Comparison of ENCODE assay signal across 8 mouse cellular contexts in genomic region chr7:19179173-19179572, GRCm38 (mm10). TPM values are rescaled to one million over a fixed set of nuclear protein-coding genes. Genes with fewer than 3 reads are reported as not detected.
DNase-seq lines count a peak whose midpoint lies in the region; ATAC-seq lines count a peak whose summit lies in the region.

No protein-coding gene starts in this region.

- no peak overlapping the region for H3K27ac ChIP-seq in forebrain, embryonic 11.5 days (ENCODE audit: low read depth, low read length)
- no peak overlapping the region for H3K27ac ChIP-seq in lung, embryonic 15.5 days
- H3K27ac ChIP-seq in neural tube, embryonic 15.5 days (replicated peaks): no peak overlapping the region

- peak overlapping the region; percentile 50 for H3K4me2 ChIP-seq in forebrain, embryonic 11.5 days (ENCODE audit: low read depth, low read length, severe bottlenecking)
- H3K4me2 ChIP-seq in lung, embryonic 15.5 days: peak overlapping the region; percentile 50
- H3K4me2 ChIP-seq in neural tube, embryonic 15.5 days: peak overlapping the region; percentile 79

- no peaks in the 10 kb centered on the region for H3K9me3 ChIP-seq in forebrain, embryonic 11.5 days (ENCODE audit: control insufficient read depth, low read length)
- H3K9me3 ChIP-seq in lung, embryonic 15.5 days: no peaks in the 10 kb centered on the region
- H3K9me3 ChIP-seq in neural tube, embryonic 15.5 days (replicated peaks): no peaks in the 10 kb centered on the region

- H3K4me1 ChIP-seq in forebrain, embryonic 11.5 days (replicated peaks; ENCODE audit: control insufficient read depth, insufficient read depth, low read length): peaks cover 8% of the 10 kb centered on the region
- H3K4me1 ChIP-seq in lung, embryonic 15.5 days: peaks cover 39% of the 10 kb centered on the region
- H3K4me1 ChIP-seq in neural tube, embryonic 15.5 days: peaks cover 50% of the 10 kb centered on the region

- DNase-seq in adrenal gland, postnatal 25 days: peak; percentile 76
- peak; percentile 88 for DNase-seq in forebrain, embryonic 11.5 days (ENCODE audit: low spot score)
- DNase-seq in heart, postnatal 36 days: peak; percentile 53 to 66
- DNase-seq in kidney, postnatal 36 days: peak; percentile 66 to 86
- DNase-seq in thymus, postnatal 25 days: peak; percentile 60

- H3K27me3 ChIP-seq in forebrain, embryonic 11.5 days (ENCODE audit: control insufficient read depth, insufficient read depth, low read length): peaks cover 48% of the 10 kb centered on the region
- H3K27me3 ChIP-seq in lung, embryonic 15.5 days: peaks cover 63% of the 10 kb centered on the region
- peaks cover 33% of the 10 kb centered on the region for H3K27me3 ChIP-seq in neural tube, embryonic 15.5 days (replicated peaks)

- H3K4me3 ChIP-seq in forebrain, embryonic 11.5 days (ENCODE audit: low read depth, low read length): peak overlapping the region; percentile 19
- peak overlapping the region; percentile 19 for H3K4me3 ChIP-seq in lung, embryonic 15.5 days
- H3K4me3 ChIP-seq in neural tube, embryonic 15.5 days (replicated peaks): peak overlapping the region; percentile 70

- WGBS in forebrain, embryonic 11.5 days: under 1% methylated on average over 31 of the region's 32 CpGs
- under 1% methylated on average over 25 of the region's 32 CpGs for WGBS in lung, embryonic 15.5 days
- whole genome bisulfite sequencing in neural tube, embryonic 15.5 days: under 1% methylated on average over 31 of the region's 32 CpGs

- H3K36me3 ChIP-seq in forebrain, embryonic 11.5 days (ENCODE audit: control insufficient read depth, insufficient read depth, low read length): no peaks in the 10 kb centered on the region
- H3K36me3 ChIP-seq in lung, embryonic 15.5 days: no peaks in the 10 kb centered on the region
- H3K36me3 ChIP-seq in neural tube, embryonic 15.5 days: peaks cover 18% of the 10 kb centered on the region; the same call in 1 of the 2 replicates

- intact Hi-C loops in heart, postnatal 36 days (cut with DNase I): loop anchor here (2.0 to 5.0 kb wide), 4 partner anchors 18 to 163 kb away; partner anchors contain the start of genes Ercc1, Ppm1n and Rtn2

- peak overlapping the region; percentile 9; the same call in 1 of the 2 replicates for H3K9ac ChIP-seq in forebrain, embryonic 11.5 days (ENCODE audit: low read length)
- no peak overlapping the region for H3K9ac ChIP-seq in lung, embryonic 15.5 days
- H3K9ac ChIP-seq in neural tube, embryonic 15.5 days (replicated peaks): peak overlapping the region; percentile 29; the same call in 1 of the 2 replicates

- peak; percentile 52 for ATAC-seq in CD4-positive, CD25-positive, alpha-beta regulatory T cell, adult 4 months
- 0 out of 2 replicates have a peak, but pooled peaks have one; percentile 8 for ATAC-seq in forebrain, embryonic 11.5 days (replicated peaks; ENCODE audit: low FRiP score)
- ATAC-seq in lung, embryonic 15.5 days (ENCODE audit: borderline replicate concordance, extremely low read depth, low FRiP score, low TSS enrichment): 0 out of 2 replicates have a peak, but pooled peaks have one; percentile 15
- ATAC-seq in neural tube, embryonic 15.5 days (ENCODE audit: low FRiP score): no peak

RNA-seq across cellular contexts. Expression of gene Eml2, which starts 3.0 kb away (rescaled TPM):
- 10 to 100 TPM in 1 of 2 experiments, 1 to 10 TPM in 1; 10.0 to 30.1 TPM for polyA plus RNA-seq in CD4-positive, CD25-positive, alpha-beta regulatory T cell, adult 4 months (2017; shearing (Covaris generic))
- total RNA-seq in adrenal gland, postnatal 25 days (2021): 36.3 and 66.2 TPM in 2 replicates
- 2.0 and 2.1 TPM in 2 replicates for polyA plus RNA-seq in forebrain, embryonic 11.5 days (2014; fragmentation: Nextera tagmentation; extraction: Ambion mirVana)
- 10 to 100 TPM; 34.3 to 44.4 TPM for total RNA-seq in heart, postnatal 36 days (2021)
- polyA plus RNA-seq in lung, embryonic 15.5 days (2015; fragmentation: Nextera tagmentation; extraction: Ambion mirVana): 10.7 and 12.2 TPM in 2 replicates
- 11.6 and 13.3 TPM in 2 replicates for polyA plus RNA-seq in neural tube, embryonic 15.5 days (2015; fragmentation: Nextera tagmentation; extraction: Ambion mirVana)

RNA-seq across cellular contexts. Expression of gene Gipr, which starts 13.2 kb away (rescaled TPM):
- not detected for polyA plus RNA-seq in CD4-positive, CD25-positive, alpha-beta regulatory T cell, adult 4 months (2017; shearing (Covaris generic))
- total RNA-seq in adrenal gland, postnatal 25 days (2021): 0.27 and 0.43 TPM in 2 replicates
- 0.56 and 0.75 TPM in 2 replicates for polyA plus RNA-seq in forebrain, embryonic 11.5 days (2014; fragmentation: Nextera tagmentation; extraction: Ambion mirVana)
- under 1 TPM in 1 of 2 experiments, not detected in 1; 0.14 TPM for total RNA-seq in heart, postnatal 36 days (2021)
- 3.2 and 5.1 TPM in 2 replicates for polyA plus RNA-seq in lung, embryonic 15.5 days (2015; fragmentation: Nextera tagmentation; extraction: Ambion mirVana)
- polyA plus RNA-seq in neural tube, embryonic 15.5 days (2015; fragmentation: Nextera tagmentation; extraction: Ambion mirVana): 1.2 and 2.1 TPM in 2 replicates

RNA-seq across cellular contexts. Expression of gene Snrpd2, which starts 29.7 kb away (rescaled TPM):
- polyA plus RNA-seq in CD4-positive, CD25-positive, alpha-beta regulatory T cell, adult 4 months (2017; shearing (Covaris generic)): 10 to 100 TPM; 63.0 to 77.3 TPM
- 90.5 and 99.0 TPM in 2 replicates for total RNA-seq in adrenal gland, postnatal 25 days (2021)
- polyA plus RNA-seq in forebrain, embryonic 11.5 days (2014; fragmentation: Nextera tagmentation; extraction: Ambion mirVana): 154 and 158 TPM in 2 replicates
- 10 to 100 TPM; 66.8 to 67.0 TPM for total RNA-seq in heart, postnatal 36 days (2021)
- 140 and 154 TPM in 2 replicates for polyA plus RNA-seq in lung, embryonic 15.5 days (2015; fragmentation: Nextera tagmentation; extraction: Ambion mirVana)
- 122 and 124 TPM in 2 replicates for polyA plus RNA-seq in neural tube, embryonic 15.5 days (2015; fragmentation: Nextera tagmentation; extraction: Ambion mirVana)

RNA-seq across cellular contexts. Expression of gene Qpctl, which starts 30.1 kb away (rescaled TPM):
- 10 to 100 TPM in 1 of 2 experiments, 1 to 10 TPM in 1; 9.1 to 17.8 TPM for polyA plus RNA-seq in CD4-positive, CD25-positive, alpha-beta regulatory T cell, adult 4 months (2017; shearing (Covaris generic))
- total RNA-seq in adrenal gland, postnatal 25 days (2021): 15.4 and 20.3 TPM in 2 replicates
- 13.8 and 13.9 TPM in 2 replicates for polyA plus RNA-seq in forebrain, embryonic 11.5 days (2014; fragmentation: Nextera tagmentation; extraction: Ambion mirVana)
- 1 to 10 TPM; 3.8 to 4.8 TPM for total RNA-seq in heart, postnatal 36 days (2021)
- polyA plus RNA-seq in lung, embryonic 15.5 days (2015; fragmentation: Nextera tagmentation; extraction: Ambion mirVana): 15.2 and 15.3 TPM in 2 replicates
- polyA plus RNA-seq in neural tube, embryonic 15.5 days (2015; fragmentation: Nextera tagmentation; extraction: Ambion mirVana): 21.7 and 24.5 TPM in 2 replicates

RNA-seq across cellular contexts. Expression of gene Gpr4, which starts 33.2 kb away (rescaled TPM):
- under 1 TPM in 1 of 2 experiments, not detected in 1; 0.11 TPM for polyA plus RNA-seq in CD4-positive, CD25-positive, alpha-beta regulatory T cell, adult 4 months (2017; shearing (Covaris generic))
- 6.2 and 7.5 TPM in 2 replicates for total RNA-seq in adrenal gland, postnatal 25 days (2021)
- 1.6 and 2.5 TPM in 2 replicates for polyA plus RNA-seq in forebrain, embryonic 11.5 days (2014; fragmentation: Nextera tagmentation; extraction: Ambion mirVana)
- 10 to 100 TPM in 1 of 2 experiments, 1 to 10 TPM in 1; 7.9 to 10.6 TPM for total RNA-seq in heart, postnatal 36 days (2021)
- polyA plus RNA-seq in lung, embryonic 15.5 days (2015; fragmentation: Nextera tagmentation; extraction: Ambion mirVana): 2.2 TPM in 2 replicates
- 3.1 and 3.3 TPM in 2 replicates for polyA plus RNA-seq in neural tube, embryonic 15.5 days (2015; fragmentation: Nextera tagmentation; extraction: Ambion mirVana)

Comparison
In these comparisons a context has a peak if more than half of its experiments do, and no peak if none do; other contexts are left out.
1. H3K4me3 ChIP-seq: peak in every context shown above with its lines; median percentile 70 in neural tube, embryonic 15.5 days; 19 in forebrain, embryonic 11.5 days; 19 in lung, embryonic 15.5 days.